Mouse (Mus musculus) frontal cortex, adult (tissue): ENCODE measurements at regions not wholly inside any gene's neighbourhood (a gene's known extent, or its start where the extent isn't known, plus 50 kb on each side); places are given as distances from the start of the nearest gene placed in this dataset.

ENCODE experiments used
- ATAC-seq: cut with Nextera tagmentation; 2 replicates; pipeline ENCODE4 v1.9.2; 2017; ENCODE audit warnings: mild to moderate bottlenecking, moderate library complexity, mixed read lengths; ENCODE audit not compliant: low TSS enrichment

DNA sequence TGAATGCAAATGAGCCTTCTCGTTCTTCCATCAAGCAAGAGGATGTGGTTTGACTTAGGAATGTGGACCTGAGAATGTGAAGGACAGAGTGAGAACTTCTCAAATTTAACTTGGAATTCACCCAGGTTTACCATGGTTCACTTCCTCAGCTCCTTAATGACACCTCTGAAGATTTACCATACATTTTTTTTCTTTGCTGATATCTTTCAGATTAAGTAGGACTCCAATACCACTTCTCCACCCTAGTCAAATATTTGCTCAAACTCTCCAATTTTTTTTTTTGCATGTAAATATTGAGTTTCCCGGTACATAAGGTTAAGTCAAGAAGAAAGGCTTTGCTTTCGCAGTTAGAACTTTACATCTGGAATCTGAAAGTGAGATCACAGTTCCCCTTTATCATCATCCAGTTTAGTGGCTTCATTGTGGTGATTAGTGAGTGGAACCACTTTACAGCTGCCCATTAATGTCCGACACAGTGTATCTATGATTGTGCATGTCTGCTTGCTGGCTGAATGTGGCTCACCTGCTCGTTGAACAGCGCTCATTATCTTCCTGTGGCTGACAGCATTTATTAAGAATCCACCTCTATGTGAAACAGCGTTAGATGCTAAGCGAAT is 446.0 kb upstream of the Adam34 start:
- ATAC-seq, result no peak

GRCm38 (mm10) chr8:44165115-44165514 is 455.3 kb upstream of the Adam34 start:
- ATAC-seq, result no peak

- ATAC-seq, result no peak
Observed at GRCm38 (mm10) chr8:44177016-44177415, 467.2 kb upstream of the Adam34 start.

GRCm38 (mm10) chr8:44202228-44202627 is 492.4 kb upstream of the Adam34 start:
- ATAC-seq, result peak; percentile 99

GRCm38 (mm10) chr8:44206391-44207170 is 496.7 kb upstream of the Adam34 start:
- ATAC-seq, result no peak

DNA sequence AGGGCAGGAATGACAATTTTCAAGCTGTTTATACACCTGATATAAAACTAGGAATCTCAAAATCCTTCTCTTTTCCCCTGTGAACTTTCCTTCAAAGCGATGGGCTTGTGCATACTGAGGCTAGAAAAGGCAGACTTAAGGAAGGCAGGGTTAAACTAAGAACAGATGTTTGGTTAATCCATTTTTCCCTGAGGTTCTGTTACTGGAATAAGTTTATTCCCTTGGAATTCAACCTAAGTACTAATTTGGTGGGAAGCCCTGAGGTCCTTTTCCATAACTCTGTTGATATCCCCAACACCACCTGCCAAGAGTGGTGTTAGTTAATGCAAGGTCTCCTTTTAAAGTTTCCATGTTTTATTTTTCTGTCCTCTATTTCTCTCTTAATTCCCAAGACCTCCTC is 512.5 kb upstream of the Adam34 start:
- no peak for ATAC-seq

GRCm38 (mm10) chr8:44252393-44252792 is 542.5 kb upstream of the Adam34 start:
- no peak for ATAC-seq

DNA sequence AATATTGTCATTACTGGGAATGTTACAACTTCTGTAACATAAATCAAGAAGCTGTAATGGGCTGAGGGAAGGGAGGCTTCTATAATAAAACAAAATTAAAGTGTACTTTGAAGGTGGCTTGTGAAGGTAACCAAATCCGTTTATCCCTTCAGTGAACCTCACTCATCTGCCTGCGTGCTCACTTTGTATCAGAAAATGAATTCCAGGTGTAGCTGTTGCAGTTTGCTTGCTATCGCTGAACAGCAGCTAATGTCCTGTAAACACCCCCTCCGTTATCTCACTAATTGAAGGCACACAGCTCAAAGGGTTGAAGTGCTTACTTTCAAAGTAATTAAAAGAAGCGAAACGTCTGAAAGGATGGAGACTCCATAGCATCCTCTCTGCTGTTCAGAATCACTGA is 547.2 kb upstream of the Adam34 start:
- no peak for ATAC-seq

- ATAC-seq, result no peak
Observed at GRCm38 (mm10) chr8:44261039-44261438, 551.2 kb upstream of the Adam34 start.

DNA sequence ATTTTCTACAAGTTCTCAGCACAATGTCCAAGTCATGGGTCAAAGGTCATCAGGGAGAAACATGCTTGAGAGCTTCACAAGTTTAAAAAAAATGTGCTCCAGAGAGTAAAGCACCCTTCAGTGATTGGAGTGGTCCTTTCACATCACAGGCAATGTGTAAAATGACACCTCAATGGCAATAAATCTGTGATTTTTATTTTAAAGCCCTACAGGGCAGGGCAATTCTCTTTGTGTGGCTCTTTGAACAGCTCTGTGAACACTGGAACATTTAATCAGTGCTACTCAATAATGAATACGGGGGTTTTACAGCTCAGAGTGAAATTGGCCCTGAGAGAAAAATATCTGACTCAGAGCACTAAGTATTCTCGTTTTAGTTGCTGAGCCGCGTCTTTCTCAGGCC is 563.5 kb upstream of the Adam34 start:
- no peak for ATAC-seq

GRCm38 (mm10) chr8:44318216-44318615 is 608.4 kb upstream of the Adam34 start:
- no peak for ATAC-seq

- no peak for ATAC-seq
Observed at GRCm38 (mm10) chr8:44334323-44334993, 600.8 kb upstream of the Fat1 start.

DNA sequence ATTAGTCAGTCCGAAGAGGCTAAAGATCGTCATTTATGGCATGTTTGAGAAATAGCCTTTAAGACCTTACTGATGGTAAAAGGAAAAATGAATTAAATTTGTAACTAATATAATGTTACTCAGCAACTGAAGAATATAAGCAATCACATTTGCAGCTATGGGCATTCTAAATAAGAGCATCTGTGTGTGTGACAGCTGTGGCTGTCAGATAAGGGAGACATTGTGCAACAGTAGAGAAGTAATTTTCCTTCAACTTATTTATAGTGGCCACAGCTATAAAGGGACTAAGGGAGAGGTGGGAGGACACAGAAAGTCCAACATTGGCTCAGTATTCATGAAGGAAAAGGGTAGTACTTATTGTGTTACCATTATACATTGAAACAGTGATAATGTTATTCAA is 591.8 kb upstream of the Fat1 start:
- ATAC-seq, result no peak

GRCm38 (mm10) chr8:44343924-44344323 is 591.3 kb upstream of the Fat1 start:
- no peak for ATAC-seq

DNA sequence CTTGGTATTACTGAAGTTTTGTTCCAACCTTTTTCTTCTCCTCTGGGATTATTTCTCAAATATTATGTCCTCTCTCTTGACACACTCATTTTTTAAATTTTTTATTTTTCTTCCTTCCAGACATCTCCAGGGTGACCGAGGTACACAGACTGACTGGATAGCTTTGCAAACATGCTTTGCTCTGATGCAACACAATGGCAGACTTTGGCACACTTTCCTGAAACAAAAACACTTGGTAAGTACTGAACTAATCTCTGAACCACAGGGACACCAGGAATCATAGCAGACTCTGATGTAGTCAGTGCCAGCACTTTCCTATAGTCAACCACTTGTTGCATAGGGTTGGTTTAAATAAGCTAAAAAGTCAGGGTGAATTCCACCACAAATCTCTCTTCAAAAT is 587.8 kb upstream of the Fat1 start:
- no peak for ATAC-seq

DNA sequence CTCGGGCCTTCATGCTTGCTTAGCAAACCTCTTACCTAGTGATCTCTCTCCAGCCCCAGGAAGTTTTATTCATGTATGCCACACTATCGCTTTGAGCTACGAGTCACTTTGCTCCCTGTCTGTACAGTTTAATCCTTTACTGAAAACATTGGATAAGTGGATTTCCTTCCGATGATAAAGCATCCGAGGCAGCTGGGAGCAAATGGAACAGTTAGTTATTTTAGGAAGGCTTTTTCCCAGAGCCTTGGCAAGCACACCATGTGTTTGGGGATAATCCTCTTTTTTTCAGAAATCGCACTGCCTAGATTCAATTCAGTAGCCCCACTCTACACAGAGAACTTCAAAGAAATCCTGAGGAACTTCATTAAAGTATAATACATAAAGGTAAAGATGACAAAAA is 561.3 kb upstream of the Fat1 start:
- ATAC-seq, result peak; percentile 98

DNA sequence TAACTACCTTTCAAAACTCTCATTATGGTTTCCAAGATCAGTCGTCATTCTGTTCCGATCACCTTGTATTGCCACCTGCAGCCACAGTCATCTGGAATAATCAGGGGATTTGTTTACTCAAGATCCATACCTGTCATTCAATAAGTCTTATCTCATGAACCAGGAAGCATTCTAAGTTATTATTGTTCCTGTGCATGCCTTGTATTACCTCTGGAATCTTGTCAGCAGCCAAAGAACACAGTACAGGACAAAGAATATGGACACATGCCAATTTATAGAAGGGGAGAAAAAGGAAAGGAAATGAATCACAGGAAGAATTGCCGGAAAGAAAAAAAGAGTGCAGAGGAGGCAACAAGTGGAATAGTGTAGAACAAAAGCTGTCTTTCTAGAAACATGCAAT is 557.5 kb upstream of the Fat1 start:
- no peak for ATAC-seq

DNA sequence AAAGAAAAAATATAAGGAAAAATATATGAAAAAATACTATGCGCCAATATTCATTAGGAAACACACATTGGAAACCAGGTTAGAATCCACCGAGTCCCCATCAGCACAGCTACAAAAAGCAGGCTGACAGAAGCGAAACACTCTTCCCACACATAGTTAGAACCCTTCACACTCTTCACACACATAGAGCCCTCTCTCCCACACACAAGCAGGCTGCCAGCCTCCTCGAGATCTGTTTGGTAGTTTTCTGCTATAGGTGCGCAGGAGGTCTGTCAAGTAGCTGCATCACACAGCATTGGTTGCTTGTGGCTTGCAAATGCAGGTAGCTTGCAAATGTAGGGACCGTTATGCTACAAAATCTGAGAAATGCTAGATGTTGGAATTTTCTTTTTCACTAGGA is 526.8 kb upstream of the Fat1 start:
- ATAC-seq, result peak; percentile 96

GRCm38 (mm10) chr8:44410261-44410660 is 525.0 kb upstream of the Fat1 start:
- peak; percentile 50 for ATAC-seq

DNA sequence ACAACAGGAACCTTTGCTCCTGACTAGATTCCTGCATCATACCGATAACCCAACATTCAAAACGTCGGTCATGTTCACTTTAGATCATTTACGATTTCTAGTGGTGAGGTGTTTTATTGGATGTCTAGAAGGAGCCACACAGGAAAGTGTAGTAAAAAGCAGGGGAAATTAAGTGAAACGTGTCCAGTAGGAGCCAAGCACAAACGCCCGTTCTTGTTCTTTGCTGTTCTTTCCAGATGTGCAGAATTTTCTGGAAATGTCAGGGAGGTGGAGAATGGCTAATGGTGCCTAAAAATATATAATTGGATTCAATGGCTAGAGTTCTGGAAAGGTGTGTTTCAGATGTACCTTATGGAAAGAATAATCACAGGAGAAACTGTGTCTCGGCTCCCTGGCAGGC is 517.2 kb upstream of the Fat1 start:
- ATAC-seq, result no peak

- ATAC-seq, result no peak
Observed at GRCm38 (mm10) chr8:44455433-44455832, 479.8 kb upstream of the Fat1 start.

DNA sequence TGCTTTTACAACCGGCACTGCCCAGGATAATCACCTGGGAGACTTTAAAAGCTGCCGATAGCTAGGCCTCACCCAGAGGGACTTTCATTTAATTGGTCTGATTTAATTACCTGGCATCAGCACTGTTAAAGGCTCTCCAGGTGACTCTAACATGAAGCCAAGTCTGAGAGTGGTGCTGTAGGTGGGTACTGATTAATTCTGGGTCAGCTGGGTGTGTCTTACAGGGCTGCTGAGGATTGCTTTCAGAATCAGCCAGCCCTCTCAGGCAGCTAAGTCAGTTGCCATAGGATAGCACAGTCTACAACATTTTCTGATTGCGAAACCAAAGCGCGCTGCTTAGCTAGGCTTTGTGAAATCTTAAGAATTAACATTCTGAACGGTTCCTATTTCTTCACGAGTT is 478.9 kb upstream of the Fat1 start:
- ATAC-seq, result no peak

- ATAC-seq, result no peak
Observed at GRCm38 (mm10) chr8:44466409-44467078, 468.7 kb upstream of the Fat1 start.
